Mouse (Mus musculus): ENCODE measurements at regions not wholly inside any gene's neighbourhood (a gene's known extent, or its start where the extent isn't known, plus 50 kb on each side); places are given as distances from the start of the nearest gene placed in this dataset.
A peak's percentile ranks its signal among the peaks of the same experiment; 100 is the strongest.

DNA sequence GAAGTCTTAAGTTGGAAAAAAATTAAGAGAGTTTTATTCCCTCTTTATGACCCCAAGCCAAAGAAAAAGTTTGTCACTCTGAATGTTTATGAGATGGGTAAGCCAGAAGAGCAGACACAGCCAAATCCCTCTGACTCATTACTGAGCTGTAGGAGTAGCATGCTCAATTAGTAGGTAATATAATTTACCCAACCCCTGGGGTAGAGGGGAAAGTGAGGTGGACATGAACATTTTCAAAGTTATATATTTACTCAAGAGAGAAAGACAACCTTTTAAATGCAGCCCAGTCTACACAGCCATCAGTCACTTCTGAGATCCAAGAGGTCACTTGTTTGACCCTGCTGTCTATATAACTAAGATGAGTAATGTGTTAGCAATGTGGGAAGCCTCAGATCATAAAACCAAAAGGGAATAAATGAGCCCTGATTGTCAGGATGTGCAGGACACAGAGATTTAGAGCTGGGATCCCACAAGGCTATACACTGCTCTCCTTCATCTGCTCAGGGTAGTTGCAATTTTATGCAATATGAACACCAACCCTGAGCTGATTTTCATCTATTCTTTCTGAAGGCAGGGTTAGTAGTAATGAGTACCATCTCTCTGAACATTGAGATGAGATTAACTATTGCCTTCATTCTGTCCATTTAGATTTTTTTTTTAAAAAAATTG is 114.7 kb upstream of the Ndp start:
- no peak for DNase-seq (ENCODE audit: low spot score in 2 of 2)

DNA sequence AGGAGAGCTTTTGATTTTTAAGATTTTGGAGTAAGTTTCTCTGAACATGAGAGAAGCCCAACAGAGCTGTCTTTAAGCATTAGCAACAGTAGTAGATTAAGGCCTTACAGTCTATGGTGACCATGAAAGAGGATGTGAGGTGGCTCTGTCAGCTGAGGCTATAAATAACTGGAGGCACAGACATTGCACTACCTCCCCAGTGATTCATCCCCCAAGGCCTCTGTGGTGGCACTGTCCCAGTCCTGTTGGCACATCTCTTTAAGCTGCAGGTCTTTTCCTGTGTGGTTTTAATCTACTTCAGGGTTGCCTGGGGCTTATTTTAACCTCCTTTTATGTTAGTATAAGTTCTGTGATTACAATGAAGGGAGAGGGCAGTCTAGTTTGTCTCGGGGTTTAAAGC is 106.2 kb upstream of the Ndp start:
- peak; percentile 19 to 25 for DNase-seq (ENCODE audit: low spot score in 2 of 2)

DNA sequence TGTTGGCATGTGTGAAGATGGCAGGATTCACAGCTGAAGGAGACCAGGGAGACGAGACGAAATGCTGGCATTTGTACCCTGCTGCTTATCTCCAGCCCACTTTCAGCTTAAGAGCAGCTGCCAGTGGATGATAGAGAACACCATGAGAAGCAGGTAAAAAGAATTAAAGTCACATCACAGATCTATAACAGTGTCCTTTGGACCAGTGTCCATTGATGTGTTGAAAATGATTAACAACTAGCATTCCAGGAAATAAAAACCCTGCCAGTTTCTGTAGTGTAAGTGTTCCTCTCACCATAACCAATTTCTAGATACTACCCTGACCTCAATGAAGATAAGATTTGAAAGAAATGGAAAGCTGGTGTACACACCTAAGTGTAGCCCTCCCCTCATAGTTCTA is 97.6 kb upstream of the Ndp start:
- no peak for DNase-seq (ENCODE audit: low spot score in 2 of 2)

DNA sequence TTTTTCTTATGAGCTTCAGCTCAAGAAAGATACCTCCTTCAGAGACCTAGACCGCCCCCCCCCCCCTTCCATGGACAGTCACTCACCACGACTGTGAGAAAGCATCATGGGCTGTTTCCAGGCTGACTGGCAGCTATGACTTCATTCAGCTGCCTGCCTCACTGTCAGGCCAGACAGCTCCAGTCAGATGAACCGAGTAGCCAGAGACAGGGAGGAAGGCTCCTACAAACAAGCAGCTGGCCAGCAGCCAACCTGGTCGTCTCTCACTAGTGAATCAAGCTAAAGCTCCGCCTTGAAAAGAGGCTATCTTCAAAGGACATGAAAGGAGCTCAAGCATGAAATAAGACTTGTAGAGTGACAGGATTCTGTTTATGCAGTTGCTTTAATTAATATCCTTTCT is 87.0 kb upstream of the Ndp start:
- peak; percentile 23 to 39 for DNase-seq (ENCODE audit: low spot score in 2 of 2)

Measured in adrenal gland, adult 18-20 months (tissue).